Mouse (Mus musculus) small intestine, adult 2 months (tissue): Measurements from ENCODE around the gene Cox11.

Experiments
- CTCF ChIP-seq: fragments of 200-500 bp; IDR thresholded peaks from 2 replicates; pipeline ENCODE4 v1.5.1; 2012; ENCODE audit warnings: low read depth, mild to moderate bottlenecking, control low read depth, inconsistent platforms, low read length, moderate library complexity, mixed read lengths; ENCODE audit not compliant: insufficient replicate concordance, insufficient read length; ENCODE audit errors: extremely low read depth
- POLR2A ChIP-seq: fragments of 200-500 bp; IDR thresholded peaks from 2 replicates; pipeline ENCODE4 v1.6.1; 2012; ENCODE audit warnings: low read depth, mild to moderate bottlenecking, control low read depth, inconsistent platforms, low read length, moderate library complexity

- TF ChIP-seq POLR2A: no peak
- TF ChIP-seq CTCF: no peak
Measured at GRCm38 (mm10) chr11:90677027-90677426, 39.1 kb downstream of the Cox11 start.
